Mouse (Mus musculus) bone marrow macrophage, adult 2 months (primary cell): ENCODE measurements at regions not wholly inside any gene's neighbourhood (a gene's known extent, or its start where the extent isn't known, plus 50 kb on each side); places are given as distances from the start of the nearest gene placed in this dataset.

Source experiments
- CTCF ChIP-seq: IDR thresholded peaks from 2 replicates; pipeline ENCODE4 v1.5.1; 2012; ENCODE audit warnings: low read depth, mild to moderate bottlenecking, low read length, moderate library complexity
- POLR2A ChIP-seq: IDR thresholded peaks from 2 replicates; pipeline ENCODE4 v1.6.1; 2012; ENCODE audit warnings: mild to moderate bottlenecking, low read depth, low read length, borderline replicate concordance

DNA sequence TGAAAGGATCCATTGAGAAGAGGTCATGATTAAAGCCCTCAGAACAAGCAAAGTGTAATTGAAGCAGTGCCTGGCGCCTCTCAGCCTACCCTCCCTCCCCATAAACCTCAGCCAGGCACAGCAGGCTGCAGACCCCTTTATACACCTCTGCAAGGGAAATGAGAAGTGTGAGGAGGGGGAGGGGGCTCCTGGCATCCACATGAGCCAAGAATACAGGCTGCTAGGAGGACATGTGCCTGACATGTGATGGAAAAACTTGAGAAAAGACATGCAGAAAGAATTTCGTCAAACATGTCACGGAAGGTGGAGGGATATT, 198.4 kb upstream of the Cdh11 start:
- TF ChIP-seq POLR2A (no peak), CTCF (no peak)
